Mouse (Mus musculus) ES-E14 (cell line): ENCODE measurements around the gene H2-DMa. TPM values are rescaled to one million over a fixed set of nuclear protein-coding genes. Genes with fewer than 3 reads are reported as not detected.

Experiments used
- DNase-seq: peaks from one replicate; pipeline ENCODE4 v3.0.0-alpha.2; 2013; ENCODE audit warnings: low read depth, low spot score
- H3K27ac ChIP-seq: 2 replicates; pipeline ENCODE4 v1.5.1; 2012; ENCODE audit warnings: low read depth, mild to moderate bottlenecking, low read length, moderate library complexity, mixed read lengths; ENCODE audit not compliant: poor library complexity, insufficient read depth, severe bottlenecking
- H3K36me3 ChIP-seq: 2 replicates; pipeline ENCODE4 v1.6.1; 2012; ENCODE audit warnings: mild to moderate bottlenecking, low read length, moderate library complexity, mixed read lengths; ENCODE audit not compliant: control insufficient read depth, poor library complexity, insufficient read depth, severe bottlenecking
- H3K4me1 ChIP-seq, 2 experiments: fragments of 150-350 bp in 1 of 2; sonication (generic) in 1 of 2; 2 replicates each; pipeline ENCODE4 v1.6.1; 2012; ENCODE audit warnings: low read length in 2 of 2, mild to moderate bottlenecking in 1 of 2, mixed read lengths in 1 of 2; ENCODE audit not compliant: control insufficient read depth in 2 of 2, insufficient read depth in 2 of 2, poor library complexity in 1 of 2
- H3K4me3 ChIP-seq, 2 experiments: fragments of 150-350 bp in 1 of 2; sonication (generic) in 1 of 2; 2 replicates each; pipeline ENCODE4 v1.5.1; 2012; ENCODE audit warnings: low read length in 2 of 2, low read depth in 1 of 2, mild to moderate bottlenecking in 1 of 2, mixed read lengths in 1 of 2; ENCODE audit not compliant: insufficient read depth in 1 of 2, poor library complexity in 1 of 2, severe bottlenecking in 1 of 2
- H3K9ac ChIP-seq: 2 replicates; pipeline ENCODE4 v1.6.1; 2012; ENCODE audit warnings: low read depth, mild to moderate bottlenecking, low read length, mixed read lengths; ENCODE audit not compliant: poor library complexity, insufficient read depth, severe bottlenecking
- H3K9me3 ChIP-seq: fragments of 150-350 bp; sonication (generic); 2 replicates; pipeline ENCODE4 v1.6.1; 2012; ENCODE audit warnings: low read depth, mild to moderate bottlenecking, low read length; ENCODE audit not compliant: control insufficient read depth, insufficient read depth
- CHD2 ChIP-seq: IDR thresholded peaks from 2 replicates; pipeline ENCODE4 v1.6.1; 2014; ENCODE audit warnings: mild to moderate bottlenecking, low read depth, low read length, inconsistent platforms
- HCFC1 ChIP-seq: IDR thresholded peaks from 2 replicates; pipeline ENCODE4 v1.6.1; 2012; ENCODE audit warnings: low read length, inconsistent platforms, borderline replicate concordance; ENCODE audit not compliant: insufficient read depth
- MAFK ChIP-seq: IDR thresholded peaks from 2 replicates; pipeline ENCODE4 v1.6.1; 2014; ENCODE audit warnings: mild to moderate bottlenecking, low read depth, low read length, inconsistent platforms; ENCODE audit not compliant: insufficient read depth
- ZC3H11A ChIP-seq: IDR thresholded peaks from 2 replicates; pipeline ENCODE4 v1.6.1; 2012; ENCODE audit warnings: low read depth, mild to moderate bottlenecking, inconsistent platforms, low read length, borderline replicate concordance
- ZNF384 ChIP-seq: IDR thresholded peaks from 2 replicates; pipeline ENCODE4 v1.6.1; 2012; ENCODE audit warnings: low read depth, low read length, inconsistent platforms
- in situ Hi-C, 2 experiments: fragments of 600-800 bp; cut with MboI; formaldehyde crosslinking; loops; one replicate each; pipeline ENCODE4 v1.15.1; 2025; ENCODE audit warnings: low sequenced_read_pairs in 2 of 2, inconsistent platforms in 1 of 2; ENCODE audit not compliant: unreplicated experiment in 2 of 2
- total RNA-seq: library from RNA; depleted of rRNA; stranded (reverse); fragments of 300-350 nt; gene quantifications from 2 replicates; pipeline ENCODE4 v1.2.3, GENCODE M21; 2012

The H2-DMa gene
- total RNA-seq, 1 experiment, result 18.5 TPM

DNA sequence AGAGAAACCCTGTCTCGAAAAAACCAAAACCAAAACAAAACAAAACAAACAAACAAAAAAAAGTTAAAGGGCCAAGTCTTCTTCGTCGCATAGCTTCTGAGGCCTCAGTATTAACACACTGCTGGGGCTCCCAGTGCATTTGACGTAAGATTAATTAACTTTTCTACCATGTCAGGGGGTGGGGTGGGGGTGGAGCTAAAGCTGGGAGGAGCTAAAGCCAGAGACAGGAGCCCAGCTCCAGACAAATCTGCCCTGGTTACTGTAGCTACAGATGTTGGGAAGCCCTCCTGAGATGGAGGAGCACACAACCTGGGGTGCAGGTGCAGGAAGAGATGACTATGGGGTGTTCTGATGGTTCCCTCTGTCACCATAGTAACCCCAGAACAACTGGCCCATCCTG, 41.2 kb upstream of the H2-DMa start:
- TF ChIP-seq ZNF384 (no peak), MAFK (no peak), HCFC1 (no peak), CHD2 (no peak), ZC3H11A (no peak)
- H3K4me1 ChIP-seq, result peaks cover 0 to 8% of the 10 kb centered on the region in 2 experiments; a peak in 2 of 4 replicates
- no peaks in the 10 kb centered on the region for H3K36me3 ChIP-seq
- no peak for DNase-seq
- in situ Hi-C loops, result no loop called here
- H3K9ac ChIP-seq, result no peak overlapping the region
- H3K4me3 ChIP-seq, result no peak overlapping the region
- no peak overlapping the region for H3K27ac ChIP-seq
- H3K9me3 ChIP-seq, result no peaks in the 10 kb centered on the region

DNA sequence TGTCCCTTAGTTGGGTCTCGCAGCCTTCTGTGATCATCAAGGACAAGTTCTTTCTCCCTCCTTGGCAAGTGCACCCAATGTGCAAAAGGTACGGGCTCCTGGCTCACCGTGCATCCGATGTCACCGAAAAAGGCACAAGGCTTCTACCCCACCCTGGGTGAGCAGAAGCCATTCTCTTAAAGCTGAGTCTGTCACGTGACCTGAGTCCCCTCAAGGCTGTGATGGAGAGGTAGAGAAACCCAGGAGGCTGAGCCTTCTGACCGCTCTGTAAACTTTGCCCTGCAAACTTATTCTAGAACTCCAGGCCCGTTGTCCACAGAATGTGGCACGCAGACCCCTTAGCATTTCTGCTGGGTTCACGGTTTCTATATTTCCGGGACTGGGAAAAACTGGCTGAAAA, 40.3 kb upstream of the H2-DMa start:
- no peak for DNase-seq
- no peaks in the 10 kb centered on the region for H3K9me3 ChIP-seq
- TF ChIP-seq ZNF384 (no peak), ZC3H11A (no peak), HCFC1 (no peak), CHD2 (no peak), MAFK (no peak)
- in situ Hi-C loops, result no loop called here
- no peak overlapping the region for H3K9ac ChIP-seq
- H3K27ac ChIP-seq, result no peak overlapping the region
- H3K4me3 ChIP-seq, result no peak overlapping the region
- H3K36me3 ChIP-seq, result no peaks in the 10 kb centered on the region
- peaks cover 0 to 9% of the 10 kb centered on the region in 2 experiments; a peak in 2 of 4 replicates for H3K4me1 ChIP-seq

DNA sequence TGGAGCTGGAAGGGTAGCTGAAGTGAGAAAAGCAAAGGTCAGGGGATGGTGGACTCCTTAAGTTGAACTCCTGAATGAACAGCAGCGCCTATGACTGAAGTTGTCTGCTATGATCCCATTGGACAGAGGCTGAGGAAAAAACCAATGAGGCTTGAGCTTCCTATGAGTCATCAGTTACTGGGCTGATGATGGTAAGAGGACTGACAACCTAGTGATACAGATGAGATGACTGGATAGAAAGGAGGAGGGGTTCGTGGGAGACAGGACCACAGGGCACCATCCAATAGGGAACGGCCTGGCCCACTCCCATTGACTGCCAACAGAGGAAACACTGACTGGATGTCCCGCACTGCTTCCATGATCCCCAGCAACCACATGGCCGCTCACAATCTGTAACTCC, 39.7 kb upstream of the H2-DMa start:
- Histone ChIP-seq H3K27ac (no peak overlapping the region), H3K36me3 (no peaks in the 10 kb centered on the region), H3K4me3 (no peak overlapping the region), H3K9ac (no peak overlapping the region), H3K4me1 (peaks cover 0 to 9% of the 10 kb centered on the region in 2 experiments; a peak in 2 of 4 replicates), H3K9me3 (no peaks in the 10 kb centered on the region)
- no peak for TF ChIP-seq ZC3H11A
- peak; percentile 97 for TF ChIP-seq CHD2
- TF ChIP-seq MAFK, result no peak
- TF ChIP-seq ZNF384, result no peak
- TF ChIP-seq HCFC1, result no peak
- peak; percentile 68 for DNase-seq
- in situ Hi-C loops, result no loop called here

DNA sequence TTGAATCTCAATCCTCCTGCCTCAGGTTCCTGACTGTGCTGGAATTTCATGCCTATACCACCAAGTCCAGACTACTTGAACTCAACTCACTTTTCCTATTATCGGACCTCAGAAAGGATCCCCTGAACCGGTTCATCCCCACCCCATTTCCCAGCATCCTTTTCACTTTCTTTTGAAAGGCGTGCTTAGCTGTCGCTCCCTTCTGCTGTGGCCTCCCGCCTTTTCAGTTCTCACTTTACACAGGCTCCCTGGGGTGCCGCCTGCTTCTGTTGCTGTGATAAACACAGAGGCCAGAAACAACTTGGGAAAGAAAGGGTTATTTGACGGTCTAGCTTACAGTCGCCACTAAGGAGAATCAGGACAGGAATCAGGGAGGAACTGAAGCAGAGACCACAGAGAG, 36.2 kb upstream of the H2-DMa start:
- no peak for DNase-seq

DNA sequence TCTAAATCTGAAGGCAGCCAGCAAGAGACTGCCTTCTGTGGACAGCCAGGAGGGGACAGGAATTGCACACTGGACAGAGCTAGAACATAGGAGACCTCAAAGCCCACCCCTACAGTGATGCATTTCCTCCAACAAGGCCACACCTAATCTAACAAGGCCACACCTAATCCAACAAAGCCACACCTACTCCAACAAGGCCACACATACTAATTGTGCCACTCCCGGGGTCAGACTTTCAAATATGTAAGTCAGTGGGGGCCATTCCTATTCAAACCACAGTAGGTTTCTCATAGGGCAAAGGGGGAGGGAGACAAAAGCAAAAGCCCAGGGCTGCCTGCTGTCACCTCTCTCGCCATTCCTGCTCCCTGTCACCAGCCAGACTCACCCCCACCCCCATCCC, 32.0 kb upstream of the H2-DMa start:
- H3K4me3 ChIP-seq, result no peak overlapping the region
- no peak overlapping the region for H3K9ac ChIP-seq
- H3K36me3 ChIP-seq, result no peaks in the 10 kb centered on the region
- in situ Hi-C loops, result no loop called here
- H3K27ac ChIP-seq, result no peak overlapping the region
- H3K9me3 ChIP-seq, result no peaks in the 10 kb centered on the region
- DNase-seq, result no peak
- TF ChIP-seq CHD2 (no peak), ZNF384 (no peak), MAFK (no peak), HCFC1 (no peak), ZC3H11A (no peak)
- peaks cover 0 to 13% of the 10 kb centered on the region in 2 experiments; a peak in 3 of 4 replicates for H3K4me1 ChIP-seq

More for the DNA sequence above, 36.2 kb upstream of the H2-DMa start:
- H3K9me3 ChIP-seq, result no peaks in the 10 kb centered on the region
- no peaks in the 10 kb centered on the region for H3K36me3 ChIP-seq
- no peak for TF ChIP-seq CHD2
- no peak for TF ChIP-seq ZNF384
- TF ChIP-seq ZC3H11A, result no peak
- TF ChIP-seq HCFC1, result no peak
- no peak for TF ChIP-seq MAFK
- no peak overlapping the region for H3K9ac ChIP-seq
- H3K4me3 ChIP-seq, result no peak overlapping the region
- H3K27ac ChIP-seq, result no peak overlapping the region
- in situ Hi-C loops, result no loop called here
- peaks cover 0 to 13% of the 10 kb centered on the region in 2 experiments; a peak in 3 of 4 replicates for H3K4me1 ChIP-seq
